Mouse (Mus musculus) MEL (cell line): Measurements from ENCODE around the gene Trmt6.

Experiments
- CHD2 ChIP-seq: IDR thresholded peaks from 2 replicates; pipeline ENCODE4 v1.6.1; 2011; ENCODE audit warnings: low read length, improper control_type of control experiment
- CTCF ChIP-seq, 3 experiments: IDR thresholded peaks in 2 of 3; conservative IDR thresholded peaks in 1 of 3; 2 replicates each; pipeline ENCODE4 v1.5.1; 2011 to 2012; ENCODE audit warnings: low read length in 3 of 3, low read depth in 2 of 3, mild to moderate bottlenecking in 2 of 3, improper control_type of control experiment in 1 of 3, inconsistent platforms in 1 of 3, mixed read lengths in 1 of 3, moderate library complexity in 1 of 3; ENCODE audit not compliant: control insufficient read depth in 1 of 3, insufficient read depth in 1 of 3, poor library complexity in 1 of 3, severe bottlenecking in 1 of 3
- E2F4 ChIP-seq: IDR thresholded peaks from 2 replicates; pipeline ENCODE4 v1.6.1; 2011; ENCODE audit warnings: low read depth, low read length, improper control_type of control experiment, borderline replicate concordance
- EP300 ChIP-seq, 2 experiments: IDR thresholded peaks; 2 replicates each; pipeline ENCODE4 v1.6.1; 2011; ENCODE audit warnings: improper control_type of control experiment in 2 of 2, low read length in 2 of 2, low read depth in 1 of 2, mild to moderate bottlenecking in 1 of 2
- NELFE ChIP-seq: IDR thresholded peaks from 2 replicates; pipeline ENCODE4 v1.6.1; 2011; ENCODE audit warnings: low read depth, low read length, improper control_type of control experiment
- ZC3H11A ChIP-seq: IDR thresholded peaks from 2 replicates; pipeline ENCODE4 v1.6.1; 2012; ENCODE audit warnings: low read depth, mild to moderate bottlenecking, inconsistent platforms, low read length, improper control_type of control experiment

DNA sequence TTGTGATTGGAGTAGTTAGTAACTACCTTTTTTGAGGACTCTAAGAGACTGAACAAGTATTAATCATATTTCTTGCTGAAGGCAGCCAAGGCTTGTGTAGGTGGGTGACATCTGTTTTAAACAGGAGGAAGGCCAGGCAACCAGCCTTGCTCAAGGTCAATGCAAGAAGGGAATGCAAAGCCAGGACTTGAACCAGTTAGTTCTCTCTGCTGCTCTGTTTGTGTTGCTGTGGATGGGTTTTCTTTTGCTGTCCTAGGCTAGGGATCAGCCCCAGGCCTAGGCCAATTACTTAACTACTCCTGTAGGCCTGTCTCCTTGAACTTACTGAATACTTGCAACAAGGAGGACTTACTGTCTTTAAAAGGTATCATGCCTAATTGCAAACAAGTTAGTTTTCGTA, 37.2 kb upstream of the Trmt6 start:
- TF ChIP-seq CTCF (IDR thresholded peaks at IDR 0.05 in 2 of 3, conservative IDR thresholded peaks at IDR 0.05 in 1 of 3; ENCODE audit: control insufficient read depth in 1 of 3, insufficient read depth in 1 of 3, low read depth in 2 of 3, low read length in 3 of 3, poor library complexity in 1 of 3, severe bottlenecking in 1 of 3) (no peak), CHD2 (no peak), NELFE (no peak), E2F4 (no peak), ZC3H11A (no peak), EP300 (IDR thresholded peaks at IDR 0.05; ENCODE audit: low read depth in 1 of 2, low read length in 2 of 2) (no peak)
